ENCODE assay signal across 8 mouse cellular contexts in the genomic region with DNA sequence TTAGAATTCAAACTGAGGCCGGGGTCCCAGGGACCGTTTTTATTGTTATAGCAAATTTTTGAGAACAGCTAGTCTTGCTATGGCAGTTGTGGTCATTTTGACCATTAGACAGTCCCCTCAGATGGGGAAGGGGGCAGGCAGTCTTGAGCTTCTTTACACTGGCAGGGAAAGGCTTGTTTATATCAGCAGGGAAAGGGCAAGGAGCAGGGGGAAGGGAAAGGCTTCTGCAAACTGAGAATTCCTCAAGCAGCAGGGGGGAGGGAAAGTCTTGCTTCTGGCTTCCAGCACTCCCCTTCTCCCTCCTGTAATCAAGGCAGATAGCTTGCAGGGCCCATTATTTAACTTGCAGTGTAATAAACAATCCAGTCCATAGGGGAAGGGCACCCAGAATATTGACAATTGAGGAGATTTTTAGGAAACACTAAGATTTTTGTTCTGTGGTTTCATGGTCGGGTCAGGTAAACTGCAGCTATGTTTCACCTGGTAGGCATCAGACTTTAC. TPM values are rescaled to one million over a fixed set of nuclear protein-coding genes. Genes with fewer than 3 reads are reported as not detected.
DNase-seq lines count a peak whose midpoint lies in the region; ATAC-seq and TF ChIP-seq lines count a peak whose summit lies in the region.
"Not testable (repeated sequence)": the region's sequence is repeated elsewhere in the genome, so short reads cannot be mapped to it uniquely, and the experiment has no call there.

No protein-coding gene starts in this region.

- WGBS in heart, embryonic 12.5 days, result 19% methylated on average over 3 of the region's 3 CpGs
- WGBS in intestine, embryonic 14.5 days, result 14% methylated on average over 3 of the region's 3 CpGs
- WGBS in liver, postnatal 0 days (ENCODE audit: insufficient replicate concordance), result 19% methylated on average over 3 of the region's 3 CpGs
- 22% methylated on average over 3 of the region's 3 CpGs for WGBS in midbrain, embryonic 13.5 days
- WGBS in stomach, embryonic 14.5 days, result 13% methylated on average over 3 of the region's 3 CpGs

- intact Hi-C loops in left cerebral cortex, adult 2 months (cut with DNase I), result not testable (repeated sequence)

- not testable (repeated sequence) for H3K9me3 ChIP-seq in erythroblast, embryonic 14.5 days (ENCODE audit: control insufficient read depth, low read length); heart, embryonic 12.5 days (replicated peaks); intestine, embryonic 14.5 days (ENCODE audit: control insufficient read depth, low read length); liver, postnatal 0 days (ENCODE audit: low read length); midbrain, embryonic 13.5 days; stomach, embryonic 14.5 days (ENCODE audit: control insufficient read depth, low read depth, low read length)

- not testable (repeated sequence) for TF ChIP-seq EP300 in liver, postnatal 0 days (IDR thresholded peaks at IDR 0.05; ENCODE audit: low read depth)

- not testable (repeated sequence) for ATAC-seq in heart, embryonic 12.5 days (ENCODE audit: insufficient number of reproducible peaks, low FRiP score); intestine, embryonic 14.5 days (replicated peaks; ENCODE audit: low FRiP score, low TSS enrichment, low read depth); liver, postnatal 0 days; midbrain, embryonic 13.5 days; stomach, embryonic 14.5 days (ENCODE audit: insufficient number of reproducible peaks, insufficient read depth, low FRiP score, low read depth)

- H3K4me2 ChIP-seq in heart, embryonic 12.5 days, result peak overlapping the region; percentile 67
- peak overlapping the region; percentile 50 for H3K4me2 ChIP-seq in intestine, embryonic 14.5 days (ENCODE audit: low read length)
- H3K4me2 ChIP-seq in liver, postnatal 0 days (ENCODE audit: low read depth, low read length), result peak overlapping the region; percentile 70
- H3K4me2 ChIP-seq in midbrain, embryonic 13.5 days (replicated peaks), result peak overlapping the region; percentile 52
- H3K4me2 ChIP-seq in stomach, embryonic 14.5 days (replicated peaks; ENCODE audit: low read depth, low read length), result peak overlapping the region; percentile 35

- not testable (repeated sequence) for H3K4me1 ChIP-seq in erythroblast, embryonic 14.5 days (ENCODE audit: control insufficient read depth); heart, embryonic 12.5 days (replicated peaks); intestine, embryonic 14.5 days (replicated peaks; ENCODE audit: control insufficient read depth, insufficient read depth, low read length); liver, postnatal 0 days (ENCODE audit: insufficient read depth); midbrain, embryonic 13.5 days (replicated peaks); stomach, embryonic 14.5 days (ENCODE audit: control insufficient read depth, insufficient read depth, low read length)

- not testable (repeated sequence) for TF ChIP-seq CTCF in left cerebral cortex, adult 2 months (IDR thresholded peaks at IDR 0.05); liver, postnatal 0 days (IDR thresholded peaks at IDR 0.05; ENCODE audit: low read depth)

- peak overlapping the region; percentile 64 for H3K4me3 ChIP-seq in erythroblast, embryonic 14.5 days (replicated peaks)
- peak overlapping the region; percentile 57 for H3K4me3 ChIP-seq in heart, embryonic 12.5 days
- peak overlapping the region; percentile 46 for H3K4me3 ChIP-seq in intestine, embryonic 14.5 days (ENCODE audit: low read depth, low read length)
- H3K4me3 ChIP-seq in left cerebral cortex, adult 2 months, result peak overlapping the region; percentile 43
- H3K4me3 ChIP-seq in liver, postnatal 0 days (ENCODE audit: low read depth, low read length), result peak overlapping the region; percentile 53
- peak overlapping the region; percentile 44 for H3K4me3 ChIP-seq in midbrain, embryonic 13.5 days (replicated peaks)
- peak overlapping the region; percentile 39 for H3K4me3 ChIP-seq in stomach, embryonic 14.5 days (ENCODE audit: low read depth, low read length)

- not testable (repeated sequence) for H3K9ac ChIP-seq in heart, embryonic 12.5 days; intestine, embryonic 14.5 days (ENCODE audit: low read length); liver, postnatal 0 days (replicated peaks); midbrain, embryonic 13.5 days (replicated peaks); stomach, embryonic 14.5 days (replicated peaks; ENCODE audit: low read depth, low read length)

- not testable (repeated sequence) for H3K27me3 ChIP-seq in erythroblast, embryonic 14.5 days (ENCODE audit: control insufficient read depth); heart, embryonic 12.5 days (replicated peaks); intestine, embryonic 14.5 days (replicated peaks; ENCODE audit: control insufficient read depth, insufficient read depth, low read length); liver, postnatal 0 days (ENCODE audit: insufficient read depth, low read length); midbrain, embryonic 13.5 days; stomach, embryonic 14.5 days (ENCODE audit: control insufficient read depth, insufficient read depth, low read length)

- not testable (repeated sequence) for H3K36me3 ChIP-seq in erythroblast, embryonic 14.5 days (ENCODE audit: control insufficient read depth); heart, embryonic 12.5 days; intestine, embryonic 14.5 days (ENCODE audit: control insufficient read depth, insufficient read depth, low read length); liver, postnatal 0 days (replicated peaks; ENCODE audit: insufficient read depth, low read length); midbrain, embryonic 13.5 days; stomach, embryonic 14.5 days (ENCODE audit: control insufficient read depth, insufficient read depth, low read length)

- DNase-seq in ZHBTc4 (ENCODE audit: low read depth, low spot score), result peak; percentile 50
- peak; percentile 57 for DNase-seq in intestine, embryonic 14.5 days (ENCODE audit: low spot score)
- not testable (repeated sequence) for DNase-seq in left cerebral cortex, adult 2 months (ENCODE audit: extremely low spot score in 1 of 2, low spot score in 2 of 2); liver, postnatal 0 days

- not testable (repeated sequence) for H3K27ac ChIP-seq in heart, embryonic 12.5 days (ENCODE audit: poor library complexity, severe bottlenecking); intestine, embryonic 14.5 days (ENCODE audit: low read depth); left cerebral cortex, adult 2 months; liver, postnatal 0 days (ENCODE audit: low read depth); midbrain, embryonic 13.5 days; stomach, embryonic 14.5 days (ENCODE audit: low read length)

RNA-seq across cellular contexts. Expression of gene Zfp976, which starts 0.8 kb away (rescaled TPM):
- polyA plus RNA-seq in erythroblast, embryonic 14.5 days (2012), result 0.01 and 0.02 TPM in 2 replicates
- 2.6 and 2.9 TPM in 2 replicates for polyA plus RNA-seq in heart, embryonic 12.5 days (2016; fragmentation: Nextera tagmentation; extraction: Ambion mirVana)
- 1.9 and 2.4 TPM in 2 replicates for polyA plus RNA-seq in intestine, embryonic 14.5 days (2014; fragmentation: Nextera tagmentation; extraction: Ambion mirVana)
- total RNA-seq in left cerebral cortex, adult 2 months (2021), result 1 to 10 TPM; 3.0 to 3.3 TPM
- 0.41 and 0.50 TPM in 2 replicates for polyA plus RNA-seq in liver, postnatal 0 days (2015; fragmentation: Nextera tagmentation; extraction: Ambion mirVana)
- polyA plus RNA-seq in midbrain, embryonic 13.5 days (2015; fragmentation: Nextera tagmentation; extraction: Ambion mirVana), result 2.8 and 2.9 TPM in 2 replicates
- 5.3 and 5.9 TPM in 2 replicates for polyA plus RNA-seq in stomach, embryonic 14.5 days (2014; fragmentation: Nextera tagmentation; extraction: Ambion mirVana)

RNA-seq across cellular contexts. Expression of gene Zfp975, which starts 49.4 kb away (rescaled TPM):
- polyA plus RNA-seq in erythroblast, embryonic 14.5 days (2012), result not detected in 2 replicates
- 8.1 and 8.5 TPM in 2 replicates for polyA plus RNA-seq in heart, embryonic 12.5 days (2016; fragmentation: Nextera tagmentation; extraction: Ambion mirVana)
- 7.9 and 8.9 TPM in 2 replicates for polyA plus RNA-seq in intestine, embryonic 14.5 days (2014; fragmentation: Nextera tagmentation; extraction: Ambion mirVana)
- total RNA-seq in left cerebral cortex, adult 2 months (2021), result 1 to 10 TPM; 7.2 to 8.0 TPM
- 1.5 and 1.6 TPM in 2 replicates for polyA plus RNA-seq in liver, postnatal 0 days (2015; fragmentation: Nextera tagmentation; extraction: Ambion mirVana)
- 7.2 and 7.3 TPM in 2 replicates for polyA plus RNA-seq in midbrain, embryonic 13.5 days (2015; fragmentation: Nextera tagmentation; extraction: Ambion mirVana)
- polyA plus RNA-seq in stomach, embryonic 14.5 days (2014; fragmentation: Nextera tagmentation; extraction: Ambion mirVana), result 9.5 and 10.8 TPM in 2 replicates

RNA-seq across cellular contexts. Expression of gene Zfp977, which starts 50.8 kb away (rescaled TPM):
- polyA plus RNA-seq in erythroblast, embryonic 14.5 days (2012), result not detected in 2 replicates
- 1.7 and 1.9 TPM in 2 replicates for polyA plus RNA-seq in heart, embryonic 12.5 days (2016; fragmentation: Nextera tagmentation; extraction: Ambion mirVana)
- polyA plus RNA-seq in intestine, embryonic 14.5 days (2014; fragmentation: Nextera tagmentation; extraction: Ambion mirVana), result 2.1 and 2.7 TPM in 2 replicates
- total RNA-seq in left cerebral cortex, adult 2 months (2021), result 1 to 10 TPM; 1.6 to 1.8 TPM
- 0.14 and 0.21 TPM in 2 replicates for polyA plus RNA-seq in liver, postnatal 0 days (2015; fragmentation: Nextera tagmentation; extraction: Ambion mirVana)
- polyA plus RNA-seq in midbrain, embryonic 13.5 days (2015; fragmentation: Nextera tagmentation; extraction: Ambion mirVana), result 1.3 and 2.1 TPM in 2 replicates
- polyA plus RNA-seq in stomach, embryonic 14.5 days (2014; fragmentation: Nextera tagmentation; extraction: Ambion mirVana), result 2.1 and 4.2 TPM in 2 replicates
